Mouse (Mus musculus): ENCODE measurements around the gene Furin.
"Not testable (repeated sequence)": the region's sequence is repeated elsewhere in the genome, so short reads cannot be mapped to it uniquely, and the experiment has no call there.

The Furin gene

GRCm38 (mm10) chr7:80400571-80400970, 4.7 kb downstream of the Furin start:
- DNase-seq = peak in 1 of 2 experiments; percentile 50

GRCm38 (mm10) chr7:80400099-80400498, 5.1 kb downstream of the Furin start:
- DNase-seq = peak; percentile 68 to 74

GRCm38 (mm10) chr7:80398654-80399444, 6.4 kb downstream of the Furin start:
- no peak for DNase-seq

- no peak for DNase-seq
These were observed 7.2 kb downstream of the Furin start for GRCm38 (mm10) chr7:80397986-80398385.

GRCm38 (mm10) chr7:80396427-80396826, 8.8 kb downstream of the Furin start:
- DNase-seq = not testable (repeated sequence)

- DNase-seq = no peak
These were observed 10.6 kb downstream of the Furin start for GRCm38 (mm10) chr7:80394600-80394999.

- DNase-seq = no peak
These were observed 13.1 kb downstream of the Furin start for GRCm38 (mm10) chr7:80392119-80392518.

GRCm38 (mm10) chr7:80387633-80388543, 17.3 kb downstream of the Furin start, which contains the start of gene Fes:
TSS of gene Fes (minus strand) at chr7:80387946.
- DNase-seq = peak; percentile 80 to 87

GRCm38 (mm10) chr7:80387033-80387632, 18.1 kb downstream of the Furin start:
- DNase-seq = peak; percentile 44 to 63

GRCm38 (mm10) chr7:80386235-80386930, 18.9 kb downstream of the Furin start:
- peak; percentile 97 to 99 for DNase-seq

- DNase-seq = no peak
These were observed 22.3 kb downstream of the Furin start for GRCm38 (mm10) chr7:80382919-80383318.

GRCm38 (mm10) chr7:80379531-80379930, 25.7 kb downstream of the Furin start:
- peak; percentile 59 to 66 for DNase-seq

- peak; percentile 83 to 84 for DNase-seq
These were observed 27.8 kb downstream of the Furin start for GRCm38 (mm10) chr7:80377471-80377870.

GRCm38 (mm10) chr7:80376192-80376591, 29.0 kb downstream of the Furin start:
- no peak for DNase-seq

GRCm38 (mm10) chr7:80375376-80376039, 29.7 kb downstream of the Furin start:
- DNase-seq = no peak

GRCm38 (mm10) chr7:80374733-80375132, 30.5 kb downstream of the Furin start:
- DNase-seq = no peak

GRCm38 (mm10) chr7:80374280-80374679, 31.0 kb downstream of the Furin start:
- DNase-seq = no peak

- DNase-seq = no peak
These were observed 31.4 kb downstream of the Furin start for GRCm38 (mm10) chr7:80373850-80374249.

- no peak for DNase-seq
These were observed 31.9 kb downstream of the Furin start for GRCm38 (mm10) chr7:80373352-80373751.

GRCm38 (mm10) chr7:80372667-80373066, 32.6 kb downstream of the Furin start:
- no peak for DNase-seq

- DNase-seq = no peak
These were observed 33.1 kb downstream of the Furin start for GRCm38 (mm10) chr7:80372166-80372565.

Measured in kidney, postnatal 4 days (tissue).